Mouse (Mus musculus) heart, adult 8-10 months (tissue): ENCODE results near the gene Atxn7. TPM values are rescaled to one million over a fixed set of nuclear protein-coding genes. Genes with fewer than 3 reads are reported as not detected.
A peak's percentile ranks its signal among the peaks of the same experiment; 100 is the strongest.
"Not testable (repeated sequence)": the region's sequence is repeated elsewhere in the genome, so short reads cannot be mapped to it uniquely, and the experiment has no call there.

Source experiments
- DNase-seq: peaks from one replicate; pipeline ENCODE4 v3.0.0; 2022; ENCODE audit warnings: low spot score
- total RNA-seq, 4 experiments: library from RNA; stranded (reverse); gene quantifications; 2 replicates each; pipeline ENCODE4 v1.2.4; 2022

The Atxn7 gene
- total RNA-seq, 4 experiments from 2014 or later = 12.5 to 17.3 (median 16.1) TPM

- no peak for DNase-seq
Measured at GRCm38 (mm10) chr14:13982174-13982573, 20.9 kb downstream of the Atxn7 start.

GRCm38 (mm10) chr14:13988397-13988796, 27.2 kb downstream of the Atxn7 start:
- DNase-seq = no peak

- DNase-seq = no peak
Measured at GRCm38 (mm10) chr14:13990741-13991140, 29.5 kb downstream of the Atxn7 start.

- DNase-seq = no peak
Measured at GRCm38 (mm10) chr14:13995206-13996097, 34.2 kb downstream of the Atxn7 start.

- DNase-seq = no peak
Measured at GRCm38 (mm10) chr14:14002771-14003170, 41.5 kb downstream of the Atxn7 start.

GRCm38 (mm10) chr14:14009712-14010111, 48.5 kb downstream of the Atxn7 start:
- DNase-seq = no peak

- DNase-seq = peak; percentile 89
Measured at GRCm38 (mm10) chr14:14012383-14013251, 51.4 kb downstream of the Atxn7 start.

GRCm38 (mm10) chr14:14013252-14013711, 52.0 kb downstream of the Atxn7 start:
- DNase-seq = peak; percentile 16

GRCm38 (mm10) chr14:14014636-14015375, 53.6 kb downstream of the Atxn7 start:
- peak; percentile 7 for DNase-seq

GRCm38 (mm10) chr14:14019155-14019894, 58.1 kb downstream of the Atxn7 start:
- DNase-seq = no peak

GRCm38 (mm10) chr14:14021244-14021643, 60.0 kb downstream of the Atxn7 start:
- DNase-seq = no peak

GRCm38 (mm10) chr14:14025870-14026269, 64.6 kb downstream of the Atxn7 start:
- DNase-seq = no peak

GRCm38 (mm10) chr14:14030621-14031020, 69.4 kb downstream of the Atxn7 start:
- no peak for DNase-seq

- no peak for DNase-seq
Measured at GRCm38 (mm10) chr14:14032842-14033241, 71.6 kb downstream of the Atxn7 start.

- no peak for DNase-seq
Measured at GRCm38 (mm10) chr14:14036352-14036751, 75.1 kb downstream of the Atxn7 start.

GRCm38 (mm10) chr14:14038233-14038632, 77.0 kb downstream of the Atxn7 start:
- no peak for DNase-seq

GRCm38 (mm10) chr14:14042336-14042735, 81.1 kb downstream of the Atxn7 start:
- DNase-seq = no peak

- DNase-seq = peak; percentile 11
Measured at GRCm38 (mm10) chr14:14054386-14054785, 93.1 kb downstream of the Atxn7 start.

GRCm38 (mm10) chr14:14059606-14060005, 98.4 kb downstream of the Atxn7 start:
- not testable (repeated sequence) for DNase-seq

- no peak for DNase-seq
Measured at GRCm38 (mm10) chr14:14062531-14063245, 101.4 kb downstream of the Atxn7 start.
